Mouse (Mus musculus): ENCODE results near the gene Slc43a2. TPM values are rescaled to one million over a fixed set of nuclear protein-coding genes. Genes with fewer than 3 reads are reported as not detected.

Slc43a2 gene
- 2.6 and 3.1 TPM in 2 replicates for polyA plus RNA-seq (2012; rRNA removed)

GRCm38 (mm10) chr11:75531469-75532242 is at the start of gene Slc43a2:
Gene Slc43a2 (plus strand): TSS chr11:75531694.

GRCm38 (mm10) chr11:75486601-75487285 is 44.8 kb upstream of the Slc43a2 start, which contains the start of gene Prpf8:
Gene Prpf8 (plus strand): TSS chr11:75486816.

DNA sequence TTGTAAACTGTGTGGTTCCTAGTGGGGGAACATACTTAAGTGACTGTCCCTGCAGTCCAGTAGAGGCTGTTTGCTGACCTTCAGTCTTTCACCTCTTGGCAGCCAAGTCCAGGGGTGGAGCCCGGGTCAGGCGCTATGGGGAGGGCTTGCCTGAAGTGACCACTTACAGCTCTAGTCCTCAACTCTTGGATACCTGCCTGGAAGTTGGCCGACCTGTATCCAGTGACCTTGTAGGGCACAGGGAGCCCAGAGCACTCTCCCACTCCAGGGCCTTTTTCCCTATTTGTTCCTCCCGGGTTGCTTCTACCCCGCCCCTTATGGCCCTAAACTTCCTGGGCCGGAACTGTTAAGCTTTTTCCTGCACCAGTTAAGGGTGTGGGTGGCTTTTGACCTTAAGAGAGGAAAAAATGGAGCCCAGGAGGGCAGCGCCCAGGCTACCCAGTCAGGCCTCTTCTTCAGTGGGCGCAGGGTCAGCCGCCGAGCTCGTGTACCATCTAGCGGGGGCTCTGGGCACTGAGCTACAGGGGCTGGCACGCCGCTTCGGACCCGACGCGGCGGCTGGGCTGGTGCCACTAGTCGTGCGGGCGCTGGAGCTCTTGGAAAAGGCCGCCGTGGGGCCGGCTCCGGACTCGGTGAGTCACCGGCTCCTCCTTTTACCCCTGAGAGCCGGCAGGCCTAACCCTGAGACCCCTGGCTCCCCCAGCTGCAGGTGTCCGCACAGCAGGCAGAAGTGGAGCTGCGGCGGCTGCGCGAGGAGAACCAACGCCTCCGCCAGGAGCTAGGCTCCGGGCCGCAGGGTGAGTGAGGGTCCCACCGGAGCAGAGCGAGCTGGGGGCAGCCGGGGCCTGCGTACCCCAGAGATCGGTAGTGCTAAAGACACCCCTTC is 21.5 kb upstream of the Slc43a2 start, which contains the start of gene Rilp:
Gene Rilp, plus strand, starts transcription at position 354 of the 886 bp plus-strand sequence.

DNA sequence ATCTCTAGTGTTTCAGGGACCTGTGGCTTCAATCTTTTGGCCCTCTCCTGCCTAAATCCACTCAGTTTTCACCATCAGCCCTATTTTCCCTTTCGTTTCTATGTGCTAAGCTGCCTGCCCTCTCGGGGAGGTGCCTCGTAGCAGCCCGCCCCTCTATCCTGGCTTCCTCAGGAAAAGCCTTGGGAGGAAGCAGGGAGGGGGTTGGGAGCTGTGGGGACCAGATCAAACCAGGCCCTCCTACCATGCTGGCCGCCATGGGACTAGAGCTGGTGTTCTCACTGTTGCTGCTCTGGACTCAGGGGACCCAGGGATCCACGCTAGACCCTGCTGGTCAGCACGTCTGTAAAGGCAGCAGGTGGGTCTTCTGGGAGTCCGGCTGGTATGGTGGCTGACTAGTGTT is 18.2 kb upstream of the Slc43a2 start, which contains the start of gene Scarf1:
Gene Scarf1, plus strand, starts transcription at position 205 of the 400 bp plus-strand sequence.

DNA sequence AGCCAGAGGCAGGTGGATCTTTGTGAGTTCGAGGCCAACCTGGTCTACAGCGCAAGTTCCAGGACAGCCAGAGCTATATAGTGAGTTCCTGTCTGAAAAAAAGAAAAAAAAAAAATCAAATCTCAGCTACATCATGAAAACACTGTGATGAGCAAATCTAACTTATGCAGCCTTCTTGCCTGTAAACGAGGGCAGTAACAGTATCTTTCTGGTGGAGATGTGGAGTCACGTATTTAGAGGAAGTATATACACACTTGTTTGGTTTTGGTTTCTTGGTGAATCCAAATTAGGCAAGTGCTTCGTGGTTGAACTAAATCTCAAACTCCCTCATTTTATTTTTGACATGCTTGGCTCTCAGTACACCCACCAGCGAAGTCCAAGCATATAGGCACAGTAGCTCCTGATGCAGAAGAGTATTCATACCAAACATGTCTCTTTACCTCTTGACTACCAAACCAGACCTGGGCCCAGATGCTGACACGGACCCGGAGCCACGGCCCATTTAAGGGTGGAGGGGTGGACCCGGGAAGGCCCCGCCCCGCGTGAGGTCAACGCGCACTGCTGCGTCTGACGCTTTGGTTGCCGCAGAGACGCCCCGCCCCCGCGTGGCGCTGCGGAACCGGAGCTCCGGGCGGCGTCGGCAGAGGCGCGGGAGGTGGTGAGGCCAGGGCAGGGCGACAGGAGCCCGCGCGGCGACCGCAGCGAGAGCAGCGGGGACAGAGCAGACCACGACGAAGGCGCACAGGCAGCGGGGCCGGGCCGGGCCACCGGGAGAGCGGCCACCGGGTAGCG is 56.2 kb downstream of the Slc43a2 start, which contains the start of gene Pitpna:
Gene Pitpna, plus strand, starts transcription at position 605 of the 792 bp plus-strand sequence.

Other genes starting within 250 kb of the Slc43a2 start
- gene Rpa1, start 183.4 kb upstream of the Slc43a2 start, polyA plus RNA-seq (2012; rRNA removed), result 52.5 and 61.3 TPM in 2 replicates
- 1.8 and 2.2 TPM in 2 replicates for gene Smyd4, start 183.3 kb upstream of the Slc43a2 start, polyA plus RNA-seq (2012; rRNA removed)
- 84.0 and 109 TPM in 2 replicates for gene Serpinf1, start 109.0 kb upstream of the Slc43a2 start, polyA plus RNA-seq (2012; rRNA removed)
- gene Serpinf2, start 92.1 kb upstream of the Slc43a2 start, polyA plus RNA-seq (2012; rRNA removed), result 395 and 444 TPM in 2 replicates
- gene Wdr81, start 77.0 kb upstream of the Slc43a2 start, polyA plus RNA-seq (2012; rRNA removed), result 13.0 and 14.8 TPM in 2 replicates
- 6.8 and 8.4 TPM in 2 replicates for gene Tlcd2, start 70.0 kb upstream of the Slc43a2 start, polyA plus RNA-seq (2012; rRNA removed)
- gene Prpf8, start 44.9 kb upstream of the Slc43a2 start, polyA plus RNA-seq (2012; rRNA removed), result 34.3 and 40.5 TPM in 2 replicates
- gene Rilp, start 21.6 kb upstream of the Slc43a2 start, polyA plus RNA-seq (2012; rRNA removed), result 1.5 and 1.7 TPM in 2 replicates
- gene Scarf1, start 18.2 kb upstream of the Slc43a2 start, polyA plus RNA-seq (2012; rRNA removed), result 2.1 and 2.3 TPM in 2 replicates
- gene Pitpna, start 56.4 kb downstream of the Slc43a2 start, polyA plus RNA-seq (2012; rRNA removed), result 26.3 and 27.3 TPM in 2 replicates
- gene Inpp5k, start 99.3 kb downstream of the Slc43a2 start, polyA plus RNA-seq (2012; rRNA removed), result 11.5 and 14.1 TPM in 2 replicates
- 12.5 and 14.4 TPM in 2 replicates for gene Myo1c, start 118.8 kb downstream of the Slc43a2 start, polyA plus RNA-seq (2012; rRNA removed)
- 20.9 and 24.8 TPM in 2 replicates for gene Crk, start 147.6 kb downstream of the Slc43a2 start, polyA plus RNA-seq (2012; rRNA removed)
- 195 and 206 TPM in 2 replicates for gene Ywhae, start 201.2 kb downstream of the Slc43a2 start, polyA plus RNA-seq (2012; rRNA removed)